Mouse (Mus musculus) layer of hippocampus, adult 2 months (tissue): ENCODE results near the gene Dock6. TPM values are rescaled to one million over a fixed set of nuclear protein-coding genes. Genes with fewer than 3 reads are reported as not detected.

ENCODE experiments used
- DNase-seq, 2 experiments: peaks; one replicate each; pipeline ENCODE4 v3.0.0; 2022; ENCODE audit warnings: low spot score in 2 of 2
- H3K27ac ChIP-seq: fragments of 200-600 bp; 2 replicates; pipeline ENCODE4 v1.8.1; 2022
- H3K4me3 ChIP-seq: fragments of 200-600 bp; 2 replicates; pipeline ENCODE4 v1.8.1; 2022; ENCODE audit warnings: mild to moderate bottlenecking
- CTCF ChIP-seq: fragments of 200-600 bp; conservative IDR thresholded peaks from 2 replicates; pipeline ENCODE4 v1.8.1; 2022; ENCODE audit warnings: antibody characterized with exemption, mild to moderate bottlenecking, moderate library complexity
- total RNA-seq, 2 experiments: library from RNA; stranded (reverse); gene quantifications; 2 replicates each; pipeline ENCODE4 v1.2.3; 2021

Dock6 gene
- total RNA-seq, 2 experiments from 2014 or later = 12.2 to 13.6 TPM

DNA sequence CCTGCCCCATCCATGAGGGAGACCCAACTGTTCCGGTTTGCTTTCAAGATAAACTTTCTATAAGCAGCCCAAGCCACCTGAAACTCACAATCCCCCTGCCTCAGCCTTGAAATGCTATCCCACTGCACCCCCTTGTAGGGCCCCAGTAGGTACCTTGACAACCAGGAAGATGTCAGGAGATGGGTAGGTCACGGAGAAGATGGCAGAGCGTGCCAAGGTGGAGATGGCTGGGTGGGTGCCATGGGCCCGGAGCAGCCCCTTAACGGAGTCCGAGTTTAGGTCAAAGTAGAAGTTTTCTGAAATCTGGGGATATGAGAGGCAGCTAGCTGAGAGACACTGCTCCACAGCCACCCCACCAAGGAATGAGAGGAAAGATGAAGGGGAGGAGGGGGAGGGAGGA lies 11.1 kb downstream of the Dock6 start:
- TF ChIP-seq CTCF = no peak
- H3K27ac ChIP-seq = no peak overlapping the region
- no peak overlapping the region for H3K4me3 ChIP-seq
- no peak for DNase-seq

GRCm38 (mm10) chr9:21840115-21840787 lies 12.2 kb downstream of the Dock6 start:
- peak; percentile 86 for TF ChIP-seq CTCF
- peak; percentile 25 to 58 for DNase-seq
- H3K4me3 ChIP-seq = no peak overlapping the region
- H3K27ac ChIP-seq = no peak overlapping the region

- DNase-seq = no peak
- Histone ChIP-seq H3K27ac (no peak overlapping the region), H3K4me3 (no peak overlapping the region)
- no peak for TF ChIP-seq CTCF
These were observed 14.7 kb downstream of the Dock6 start for GRCm38 (mm10) chr9:21837690-21838089.

DNA sequence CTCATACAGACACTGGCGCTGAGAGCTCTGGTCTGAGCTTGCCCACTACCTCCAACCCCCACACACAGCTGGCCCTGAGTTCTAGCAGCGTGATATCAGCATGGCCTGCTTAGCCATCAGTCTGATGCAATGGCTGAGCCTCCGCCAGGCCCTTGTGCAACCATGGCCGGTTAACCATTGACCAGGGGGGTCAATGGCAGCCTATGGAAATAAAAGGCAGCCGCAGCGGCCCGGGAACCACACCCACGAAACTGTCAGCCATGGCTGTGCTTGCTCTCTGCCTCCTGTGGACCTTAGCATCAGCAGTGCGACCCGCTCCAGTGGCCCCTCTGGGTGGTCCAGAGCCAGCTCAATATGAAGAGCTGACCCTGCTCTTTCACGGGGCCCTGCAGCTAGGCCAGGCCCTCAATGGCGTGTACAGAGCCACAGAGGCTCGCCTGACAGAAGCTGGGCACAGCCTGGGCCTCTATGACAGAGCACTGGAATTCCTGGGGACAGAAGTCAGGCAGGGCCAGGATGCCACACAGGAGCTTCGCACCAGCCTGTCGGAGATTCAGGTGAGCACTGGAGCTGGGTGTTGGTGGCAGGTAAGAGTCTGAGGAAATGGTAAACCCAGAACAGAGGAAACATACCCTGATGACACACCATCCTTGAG lies 17.1 kb downstream of the Dock6 start, which contains the start of gene Angptl8:
TSS of gene Angptl8 (plus strand) at position 253 of the 655 bp plus-strand sequence.
- TF ChIP-seq CTCF = no peak
- Histone ChIP-seq H3K27ac (no peak within 1 kb of the TSS), H3K4me3 (no peak within 1 kb of the TSS)
- no peak for DNase-seq

DNA sequence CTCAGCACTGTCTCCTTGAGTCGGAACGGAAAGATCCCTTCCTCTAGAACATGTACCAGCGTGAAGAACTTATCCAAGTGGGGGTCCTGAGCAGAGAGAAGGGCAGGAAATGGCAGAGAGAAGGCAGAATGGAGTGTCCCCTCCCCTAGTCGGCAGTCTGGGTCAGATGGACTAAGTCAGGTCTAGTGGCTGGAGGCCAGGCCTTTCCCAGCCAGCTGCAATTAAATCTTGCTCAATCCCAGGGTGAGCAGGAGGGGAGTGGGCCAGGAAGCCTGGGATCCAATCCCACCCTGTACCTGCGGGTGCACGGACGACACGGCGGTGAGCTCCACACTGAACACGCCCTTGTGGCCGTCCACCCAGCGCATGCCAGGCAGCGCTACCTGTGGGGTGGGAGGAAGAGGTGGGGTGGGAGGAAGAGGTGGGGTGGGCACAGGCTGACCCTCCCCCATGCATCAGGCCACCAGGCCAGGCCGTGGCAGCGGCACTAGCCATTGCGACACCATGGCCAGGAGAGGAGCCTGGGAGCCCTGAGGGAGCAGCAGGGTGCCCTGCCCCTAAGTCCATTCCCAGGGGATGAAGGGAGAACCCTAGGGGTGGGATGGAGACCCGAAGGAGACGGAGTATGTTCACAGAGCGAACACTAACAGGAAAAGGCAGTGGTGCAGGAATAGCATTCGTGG lies 20.7 kb downstream of the Dock6 start:
- no peak overlapping the region for H3K4me3 ChIP-seq
- DNase-seq = no peak
- H3K27ac ChIP-seq = no peak overlapping the region
- TF ChIP-seq CTCF = no peak

DNA sequence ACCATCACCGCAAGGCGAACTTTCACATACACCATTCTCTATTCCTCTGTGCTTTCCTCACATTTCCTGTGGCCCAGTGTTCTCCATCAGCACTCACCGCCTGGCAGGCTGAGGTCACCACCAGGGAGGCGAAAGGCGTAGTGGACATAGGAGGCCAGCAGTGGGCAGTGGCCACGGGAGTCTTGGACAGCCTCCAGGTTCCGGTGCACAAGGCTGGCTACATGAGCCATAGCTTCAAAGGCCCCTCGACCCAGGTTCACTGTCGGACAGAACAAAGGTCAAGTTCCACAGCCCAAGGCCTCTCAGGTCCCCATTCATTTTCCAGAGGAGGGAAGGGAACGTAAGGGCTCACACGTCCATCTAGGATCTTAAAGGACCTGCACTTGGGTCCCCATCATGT lies 21.5 kb downstream of the Dock6 start:
- TF ChIP-seq CTCF = no peak
- Histone ChIP-seq H3K27ac (no peak overlapping the region), H3K4me3 (no peak overlapping the region)
- no peak for DNase-seq

DNA sequence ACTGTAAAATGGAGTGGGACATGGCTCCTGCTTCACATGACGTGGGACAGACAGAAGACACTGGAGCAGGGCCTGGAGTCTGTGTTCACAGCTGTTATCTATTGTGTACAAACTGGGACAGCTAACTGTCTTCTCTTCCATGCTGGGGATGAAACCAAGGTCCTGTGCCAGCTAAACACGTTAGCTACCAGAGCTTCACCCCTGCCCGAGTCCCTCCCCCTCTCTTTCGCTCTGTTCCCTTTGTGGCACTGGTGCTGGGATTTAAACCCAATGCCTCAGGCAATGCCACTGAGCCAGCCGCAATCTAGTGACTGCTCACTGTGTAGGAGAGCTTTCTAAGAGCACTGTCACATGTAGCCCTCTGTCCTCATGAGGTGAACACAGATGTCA lies 22.0 kb downstream of the Dock6 start:
- no peak for TF ChIP-seq CTCF
- no peak overlapping the region for H3K4me3 ChIP-seq
- no peak overlapping the region for H3K27ac ChIP-seq
- DNase-seq = no peak

- H3K4me3 ChIP-seq = no peak overlapping the region
- H3K27ac ChIP-seq = no peak overlapping the region
- no peak for TF ChIP-seq CTCF
- no peak for DNase-seq
These were observed 22.5 kb downstream of the Dock6 start for GRCm38 (mm10) chr9:21829834-21830460.

DNA sequence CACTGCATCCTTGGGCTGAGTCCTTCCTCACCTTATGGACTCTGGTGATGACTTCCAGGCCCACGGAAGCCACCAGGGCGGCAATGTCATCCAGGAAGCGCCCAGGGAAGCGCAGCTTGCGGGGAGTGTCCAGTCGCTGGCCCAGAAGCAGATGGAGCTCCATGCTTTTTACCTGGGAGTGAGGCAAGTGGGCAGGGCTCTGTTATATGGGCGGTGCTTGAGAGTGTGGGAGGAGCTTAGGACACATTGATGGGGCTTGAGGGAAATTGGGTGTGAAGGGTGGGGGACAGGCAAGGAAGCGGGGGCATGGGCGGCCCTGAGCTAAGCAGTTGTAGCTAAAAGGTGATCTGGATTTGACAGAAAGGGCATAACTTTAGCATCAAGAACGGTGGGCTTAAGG lies 28.1 kb downstream of the Dock6 start:
- Histone ChIP-seq H3K4me3 (no peak overlapping the region), H3K27ac (no peak overlapping the region)
- no peak for TF ChIP-seq CTCF
- DNase-seq = no peak

DNA sequence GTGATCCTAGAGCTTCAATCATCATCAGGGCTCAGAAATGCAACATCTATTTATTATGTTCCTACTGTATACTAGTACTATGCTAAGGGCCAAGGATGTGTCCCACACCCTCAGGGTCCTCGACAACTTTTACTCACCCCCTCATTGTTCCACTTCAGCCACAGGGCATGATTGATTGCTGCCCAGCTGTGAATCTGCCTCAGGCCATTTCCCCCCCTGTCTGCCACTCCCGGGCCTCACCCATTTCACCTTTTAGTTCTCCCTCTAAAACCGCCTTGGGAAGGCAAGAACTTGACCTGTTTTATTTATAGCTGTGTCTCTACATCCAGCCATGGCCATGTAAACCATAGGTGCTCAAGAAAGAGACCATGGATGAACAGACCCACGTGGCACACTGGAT lies 28.5 kb downstream of the Dock6 start:
- Histone ChIP-seq H3K27ac (no peak overlapping the region), H3K4me3 (no peak overlapping the region)
- no peak for DNase-seq
- TF ChIP-seq CTCF = no peak

DNA sequence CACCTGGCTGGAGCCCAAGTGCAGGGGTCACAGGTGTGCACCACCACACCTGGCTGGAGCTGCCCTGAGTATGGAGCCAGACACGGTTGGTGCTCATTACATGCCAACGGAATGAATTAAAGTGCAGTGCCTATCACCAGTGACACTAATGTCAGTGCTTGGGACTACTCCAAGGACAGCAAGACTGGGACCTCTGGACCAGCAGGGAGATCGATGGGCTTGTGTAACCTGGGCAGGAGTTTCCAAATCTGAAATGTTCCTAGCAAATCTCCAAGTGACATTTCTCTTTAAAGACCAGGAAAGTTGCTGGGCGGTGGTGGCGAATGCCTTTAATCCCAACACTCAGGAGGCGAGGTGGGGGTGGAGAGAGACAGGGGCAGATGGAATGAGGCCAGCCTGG lies 29.7 kb downstream of the Dock6 start:
- DNase-seq = no peak
- no peak for TF ChIP-seq CTCF
- Histone ChIP-seq H3K27ac (no peak overlapping the region), H3K4me3 (no peak overlapping the region)

- H3K27ac ChIP-seq = peak overlapping the region; percentile 67
These were observed 32.3 kb downstream of the Dock6 start for GRCm38 (mm10) chr9:21820183-21820582.

GRCm38 (mm10) chr9:21819181-21819729 lies 33.2 kb downstream of the Dock6 start:
- Histone ChIP-seq H3K27ac (peak overlapping the region; percentile 67), H3K4me3 (no peak overlapping the region)
- TF ChIP-seq CTCF = no peak
- DNase-seq = peak in 1 of 2 experiments; percentile 47

More at GRCm38 (mm10) chr9:21820183-21820582, 32.3 kb downstream of the Dock6 start:
- TF ChIP-seq CTCF = no peak
- H3K4me3 ChIP-seq = no peak overlapping the region
- no peak for DNase-seq
